Mouse (Mus musculus) gastrocnemius, adult 8-10 months (tissue): ENCODE data around the gene B230307C23Rik. TPM values are rescaled to one million over a fixed set of nuclear protein-coding genes. Genes with fewer than 3 reads are reported as not detected.
"Not testable (repeated sequence)": the region's sequence is repeated elsewhere in the genome, so short reads cannot be mapped to it uniquely, and the experiment has no call there.

Source experiments
- DNase-seq, 2 experiments: peaks; one replicate each; pipeline ENCODE4 v3.0.0; 2022; ENCODE audit warnings: low spot score in 2 of 2
- total RNA-seq, 4 experiments: library from RNA; stranded (reverse); gene quantifications; 2 replicates each; pipeline ENCODE4 v1.2.4; 2022

B230307C23Rik gene
- total RNA-seq: 1 to 10 TPM; 4.6 to 10.0 (median 8.4) TPM

DNA sequence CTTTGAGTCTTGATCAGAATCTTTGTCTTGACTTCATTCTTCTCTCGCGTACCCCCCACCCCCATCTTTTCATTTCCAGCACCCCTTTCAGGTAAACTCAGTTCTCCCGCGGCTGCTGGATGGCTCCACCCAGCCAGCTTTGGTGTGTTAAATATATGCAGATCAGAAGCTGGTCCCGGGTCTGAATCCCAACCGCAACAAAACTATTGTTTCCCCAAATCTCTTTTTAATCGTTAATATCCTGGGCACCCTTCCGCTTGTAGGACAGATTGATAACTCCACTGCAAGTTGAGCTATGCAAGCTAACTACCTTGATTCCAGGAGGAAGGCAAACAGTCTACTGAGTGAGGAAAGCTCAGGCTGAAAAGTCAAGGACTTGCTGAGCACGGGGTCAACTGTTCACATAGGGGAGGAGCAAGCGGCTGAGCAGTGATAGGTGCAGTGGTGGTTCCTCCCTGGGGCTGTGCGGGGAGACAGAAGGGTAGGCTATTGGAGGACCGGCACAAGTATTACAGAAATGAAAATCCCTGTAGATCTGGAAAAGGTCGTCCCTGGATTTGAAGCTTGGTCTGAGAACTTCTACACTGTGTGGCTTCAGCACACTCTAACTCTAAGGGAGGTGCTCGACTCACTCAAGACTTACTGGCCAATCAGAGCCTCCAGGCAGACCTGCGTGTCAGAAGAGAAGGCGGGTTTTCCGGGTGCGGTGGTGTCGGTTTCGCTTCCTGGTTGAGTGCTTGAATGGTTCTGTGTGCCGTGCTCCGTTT, at the start of gene B230307C23Rik:
Gene B230307C23Rik (plus strand): TSS at position 700 of the 767 bp plus-strand sequence.
- DNase-seq: peak; percentile 65 to 72

DNA sequence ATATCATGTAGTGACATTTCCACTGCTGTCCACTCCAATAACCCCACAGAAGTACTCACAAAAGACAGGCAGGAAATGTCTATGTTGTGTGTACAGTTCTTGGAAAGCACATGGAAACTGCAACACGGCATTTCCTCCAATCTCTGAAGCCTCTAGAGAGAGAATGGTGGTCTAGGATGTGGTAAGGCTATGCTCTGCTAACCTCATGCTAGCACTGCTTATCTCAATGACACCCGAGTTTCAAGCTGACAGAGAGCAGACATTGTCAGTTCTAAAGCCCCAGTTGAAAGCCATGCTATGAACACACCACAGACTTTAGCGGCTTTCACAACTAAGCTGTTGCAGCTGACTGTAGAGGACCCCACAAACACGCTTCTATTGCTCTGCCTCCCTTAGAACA, 48.3 kb upstream of the B230307C23Rik start:
- DNase-seq: no peak

DNA sequence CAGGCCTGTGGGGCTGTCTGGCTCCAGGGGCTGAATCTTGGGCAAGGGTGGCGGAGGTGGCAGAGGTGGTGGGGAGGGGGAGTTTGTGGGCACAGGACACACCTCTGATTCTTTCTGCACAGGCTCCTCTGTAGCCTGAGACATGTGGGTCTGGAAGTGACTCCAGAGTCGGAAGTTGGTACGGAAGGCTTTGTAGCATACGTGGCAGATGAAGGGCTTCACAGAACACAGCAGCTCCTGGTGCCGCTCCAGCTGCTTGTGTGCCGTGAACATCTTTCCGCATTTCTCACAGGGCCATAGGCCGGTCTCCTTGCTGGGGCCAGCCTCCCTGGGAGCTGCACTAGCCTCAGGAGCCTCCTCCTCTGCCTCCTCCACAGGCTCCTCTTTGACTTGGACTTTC, 47.1 kb upstream of the B230307C23Rik start:
- no peak for DNase-seq

DNA sequence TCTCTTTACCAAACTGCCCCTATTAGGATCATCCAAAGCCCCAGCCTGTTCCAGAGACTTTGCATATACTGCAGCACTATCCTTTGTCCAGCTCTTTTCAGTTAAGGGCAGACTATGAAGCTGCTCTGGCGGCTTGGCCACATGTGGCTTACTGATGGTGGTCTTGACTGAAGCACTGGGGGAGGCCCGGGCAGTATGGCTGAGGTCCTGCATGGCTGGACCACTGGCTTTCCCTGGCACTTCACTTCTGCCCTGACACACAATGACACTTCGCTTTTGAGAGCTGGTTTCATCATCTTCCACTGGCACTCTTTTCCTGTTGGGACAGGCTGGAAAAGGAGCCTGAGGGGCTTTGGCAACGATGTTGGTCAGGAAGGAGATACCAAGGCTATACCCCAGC, 44.7 kb upstream of the B230307C23Rik start:
- no peak for DNase-seq

DNA sequence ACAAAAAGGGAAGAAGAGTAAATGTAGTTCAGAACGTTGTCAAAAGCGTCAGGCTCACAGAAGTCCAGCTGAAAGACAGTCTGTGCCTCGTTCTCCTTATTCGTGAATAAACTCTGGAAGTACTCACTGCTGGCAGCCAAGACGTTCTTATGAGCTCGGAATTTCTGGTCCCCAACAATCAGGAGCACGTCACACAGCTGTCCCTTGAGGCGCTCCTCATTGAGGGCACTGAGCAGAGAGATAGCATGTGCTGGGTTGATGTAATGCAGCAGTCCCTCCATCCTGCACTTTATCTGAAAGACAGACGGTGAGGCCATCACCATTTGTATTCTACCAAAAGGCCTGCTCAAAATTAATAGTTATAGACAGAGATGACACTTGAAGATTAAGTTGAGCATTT, 44.3 kb upstream of the B230307C23Rik start:
- no peak for DNase-seq

DNA sequence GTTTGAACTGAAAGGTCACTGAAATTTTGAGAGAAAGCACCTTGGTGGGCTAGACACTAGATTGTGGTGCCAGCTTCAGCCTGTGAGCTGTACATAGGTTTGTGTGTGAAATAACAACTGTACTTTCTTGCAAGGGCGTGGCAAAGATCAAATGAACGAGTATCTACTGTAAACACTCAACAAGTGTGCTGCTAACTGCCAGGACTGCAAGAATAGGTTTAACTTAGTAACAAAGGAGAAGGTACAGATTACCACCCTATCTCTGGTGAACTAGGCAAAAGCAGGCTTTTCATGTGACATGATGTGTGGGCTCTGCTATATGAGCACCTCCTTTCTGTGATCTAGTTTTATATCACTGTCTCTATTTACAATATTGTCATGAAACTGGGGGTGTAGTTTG, 43.8 kb upstream of the B230307C23Rik start:
- DNase-seq: no peak

DNA sequence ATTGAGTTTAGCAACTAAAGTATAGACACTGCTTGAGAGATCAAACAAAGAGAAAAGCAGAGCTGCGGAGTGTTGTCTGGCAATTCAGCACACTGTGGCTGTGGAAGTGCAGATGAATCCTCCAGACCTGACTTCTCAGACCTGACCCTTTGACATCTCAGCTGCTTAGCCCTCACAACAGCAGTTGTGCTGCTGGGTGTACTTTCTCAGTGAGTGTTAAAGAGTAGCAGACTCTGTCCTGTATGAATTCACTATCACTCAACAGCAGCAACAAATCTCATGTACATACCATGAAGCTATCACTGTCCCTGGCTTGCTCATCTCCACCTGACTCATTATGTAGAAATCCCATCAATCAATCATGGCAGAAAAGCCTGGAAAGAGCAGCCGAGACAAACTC, 41.1 kb upstream of the B230307C23Rik start:
- DNase-seq: no peak

DNA sequence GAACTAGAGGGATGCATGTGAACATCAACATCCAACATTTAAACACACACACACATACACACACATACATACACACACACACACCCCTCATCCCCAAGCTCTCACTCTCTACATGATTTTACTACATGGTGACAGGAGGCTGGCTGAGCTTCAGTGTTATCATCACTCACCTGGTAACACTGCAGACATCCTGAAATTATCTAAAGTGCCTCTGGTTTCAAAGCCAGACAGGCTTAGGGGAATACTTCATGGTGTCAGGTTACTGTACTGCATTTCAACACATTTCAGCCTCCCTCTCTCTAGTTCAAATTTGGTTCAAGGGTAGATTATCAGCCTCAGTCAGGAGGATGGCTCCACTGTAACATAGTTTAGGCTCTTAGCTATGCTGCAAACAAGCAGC, 39.5 kb upstream of the B230307C23Rik start:
- DNase-seq: no peak

DNA sequence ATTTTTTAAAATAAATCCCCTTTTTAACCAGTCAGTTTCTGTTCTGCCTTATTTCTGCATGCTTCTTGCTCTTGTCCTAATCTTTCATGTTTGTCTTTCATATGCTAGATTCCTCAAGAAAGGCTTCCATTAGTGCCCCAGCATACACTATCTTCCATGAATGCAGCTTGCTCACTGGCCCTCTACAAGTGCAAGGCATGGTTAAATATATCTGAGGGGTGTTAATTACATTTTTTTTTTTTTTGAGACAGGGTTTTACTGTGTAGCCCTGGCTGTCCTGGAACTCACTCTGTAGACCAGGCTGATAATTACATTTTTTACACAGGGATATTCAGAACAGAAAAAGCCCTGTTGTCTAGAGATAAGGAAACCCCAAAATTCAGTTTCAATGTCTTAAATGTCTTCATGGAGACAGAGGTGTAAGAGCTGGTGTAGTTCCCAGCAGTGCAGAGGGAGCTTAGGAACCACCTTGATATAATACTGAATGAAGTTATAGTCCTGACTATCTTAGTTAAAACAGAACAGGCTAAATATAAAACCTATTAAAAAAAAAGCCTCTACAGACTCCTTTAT, 38.6 kb upstream of the B230307C23Rik start:
- DNase-seq: no peak

DNA sequence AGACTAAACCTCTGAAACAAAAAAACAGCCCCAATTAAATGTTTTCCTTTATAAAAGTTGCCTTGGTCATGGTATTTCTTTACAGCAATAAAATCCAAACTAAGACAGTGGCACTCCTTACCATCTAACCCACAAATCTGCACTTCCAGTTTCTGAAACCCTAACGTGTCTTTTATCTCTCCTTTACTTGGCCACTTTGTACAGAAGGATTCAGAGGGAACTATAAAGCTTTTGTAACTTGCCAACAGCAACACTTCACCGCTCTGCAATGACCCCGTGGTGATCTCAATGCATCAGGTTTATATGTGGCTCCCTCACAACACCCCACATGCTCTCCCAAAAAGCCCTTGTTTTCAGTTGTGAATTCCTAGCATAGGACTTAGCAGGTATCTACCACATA, 36.8 kb upstream of the B230307C23Rik start:
- DNase-seq: no peak

DNA sequence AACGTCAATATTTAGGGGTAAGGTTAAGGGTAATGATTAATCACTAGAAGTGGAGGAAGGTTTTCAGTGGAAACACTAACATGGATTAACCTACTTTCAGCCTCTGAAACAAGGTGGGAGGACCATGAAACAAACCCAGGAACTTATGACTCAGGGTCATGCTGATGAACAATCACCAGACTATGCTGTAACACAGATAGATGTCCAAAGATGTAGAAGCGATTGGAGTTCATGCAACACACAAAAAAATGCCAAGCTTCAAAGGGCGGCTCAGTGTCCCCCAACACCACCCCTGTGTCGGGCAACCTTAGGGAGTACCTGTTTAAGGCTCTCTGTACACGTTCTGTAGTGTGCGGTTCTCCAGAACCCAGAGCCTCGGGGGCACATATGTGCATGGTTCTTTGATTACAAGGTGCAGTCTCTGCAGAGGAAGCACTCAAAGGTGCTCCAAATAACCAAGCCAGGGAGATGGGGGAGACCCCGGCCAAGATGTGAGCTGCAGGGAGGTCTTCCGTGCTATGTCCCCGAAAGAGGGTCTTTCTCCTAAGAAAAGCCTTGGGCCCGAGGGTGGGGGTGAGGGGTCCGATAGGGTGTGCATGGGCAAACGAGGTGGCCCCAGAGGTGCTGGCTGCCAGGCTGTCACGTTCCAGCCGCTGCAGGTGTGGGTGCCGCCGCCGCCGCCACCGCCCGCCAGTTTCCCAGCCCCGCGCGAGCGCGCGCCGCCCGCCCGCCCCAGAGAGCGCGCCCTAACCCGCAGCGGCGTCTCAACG, 35.5 kb upstream of the B230307C23Rik start:
- no peak for DNase-seq

DNA sequence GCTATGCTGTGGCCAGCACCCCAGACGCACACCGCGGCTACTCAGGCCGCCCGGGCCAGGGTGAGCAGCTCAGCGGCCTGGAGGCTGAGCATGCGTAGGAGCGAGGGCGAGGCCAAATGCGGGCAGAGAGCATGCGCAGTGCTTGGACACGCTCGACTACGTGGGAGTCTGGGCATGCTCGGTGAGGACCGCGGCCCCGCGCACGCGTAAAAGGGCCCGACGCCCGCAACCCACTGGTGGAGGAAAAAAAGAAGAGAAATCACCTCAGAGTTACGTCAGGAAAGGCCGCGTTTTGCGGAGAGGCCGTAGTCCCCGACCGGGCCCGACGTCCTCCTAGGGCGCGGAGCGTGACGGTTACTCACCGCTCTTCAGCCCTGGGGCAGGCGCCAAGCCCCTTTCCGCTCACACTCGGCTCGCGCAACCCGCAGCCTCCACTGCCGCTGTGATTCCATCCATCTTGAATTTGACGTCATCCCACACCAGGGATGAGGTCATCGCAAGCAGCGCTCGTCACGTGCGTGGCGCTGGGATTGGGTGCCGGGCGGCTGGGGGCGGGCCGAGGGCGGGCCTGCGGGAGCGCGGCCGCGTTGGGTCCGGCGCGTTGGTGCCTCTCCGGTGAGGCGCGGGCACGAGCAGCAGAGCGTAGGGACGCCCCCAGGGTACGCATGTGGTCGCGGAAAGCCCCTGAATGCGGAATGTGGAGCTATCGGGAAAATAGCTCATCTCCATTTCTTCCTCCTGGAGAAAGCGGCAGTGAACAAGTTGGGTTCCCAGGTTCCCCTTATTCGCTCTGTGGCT, 34.8 kb upstream of the B230307C23Rik start, which contains the start of the genes C2cd2 and Zbtb21:
Gene C2cd2 (minus strand): TSS at position 448 of the 798 bp plus-strand sequence.
Gene Zbtb21 (minus strand): TSS at position 472 of the 798 bp plus-strand sequence.
- peak; percentile 94 to 95 for DNase-seq

DNA sequence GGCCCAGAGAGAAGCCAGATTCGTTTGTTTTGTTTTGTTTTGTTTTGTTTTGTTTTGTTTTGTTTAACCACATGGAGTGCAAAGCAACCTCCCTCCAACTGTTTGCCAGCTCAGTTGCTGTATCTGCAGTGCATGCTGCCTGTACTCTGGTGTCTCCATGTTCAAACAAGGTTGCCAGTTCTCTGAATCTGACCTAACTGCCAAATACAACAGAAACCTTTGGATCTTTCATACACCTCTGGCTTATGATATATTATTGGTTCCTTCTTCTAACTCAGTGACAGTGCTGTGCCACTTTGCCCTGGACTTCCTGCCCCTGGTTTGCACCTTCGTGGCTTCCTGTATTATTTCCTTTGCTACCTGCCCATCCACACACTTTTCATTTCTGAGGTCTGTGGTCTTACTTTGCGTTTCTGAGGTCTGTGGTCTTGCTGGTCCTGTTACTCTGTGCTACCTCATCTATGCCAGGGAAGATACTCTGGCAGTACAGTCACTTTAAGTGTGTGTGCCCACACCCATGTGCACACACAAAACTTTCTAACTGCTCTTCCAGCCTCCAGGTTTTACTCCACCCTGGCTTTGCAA, 33.1 kb upstream of the B230307C23Rik start:
- DNase-seq: no peak

DNA sequence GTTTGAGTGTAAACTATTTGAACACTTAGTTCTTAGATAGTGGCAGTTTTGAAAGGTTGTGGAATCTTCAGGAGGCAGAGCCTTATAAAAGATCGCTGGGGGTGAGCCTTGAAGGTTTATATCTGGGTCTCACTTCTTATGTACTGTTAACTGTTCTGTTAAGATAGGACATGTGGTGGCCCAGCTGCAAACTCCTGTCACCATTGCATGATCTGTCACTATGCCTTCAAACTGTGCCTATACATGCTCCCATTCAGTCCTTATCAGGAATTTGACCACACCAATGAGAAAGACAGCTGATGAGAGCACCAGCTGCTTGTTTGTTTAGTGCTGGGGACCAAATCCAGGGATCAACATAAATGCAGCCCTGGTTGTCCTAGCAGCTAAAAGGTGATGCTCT, 19.8 kb upstream of the B230307C23Rik start:
- DNase-seq: no peak

DNA sequence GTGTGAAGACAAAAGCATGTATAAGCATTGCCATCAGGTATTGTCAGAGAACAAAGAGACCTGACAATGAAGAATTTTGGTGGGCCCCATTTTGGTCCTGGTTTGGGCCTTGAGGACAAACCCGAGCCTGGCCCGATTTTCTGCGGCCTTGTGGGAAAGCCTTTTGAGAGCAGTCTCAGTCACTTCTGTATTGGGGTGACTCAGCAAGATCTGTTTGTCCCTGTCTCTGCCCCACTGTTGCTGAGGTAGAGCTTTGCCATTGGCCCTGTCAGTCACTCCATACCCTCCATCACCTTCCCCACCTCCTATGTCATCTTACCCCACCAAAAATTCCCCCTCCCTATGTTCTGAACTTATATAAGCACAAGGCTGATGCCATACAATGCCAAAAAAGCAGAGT, 19.4 kb upstream of the B230307C23Rik start:
- DNase-seq: no peak

DNA sequence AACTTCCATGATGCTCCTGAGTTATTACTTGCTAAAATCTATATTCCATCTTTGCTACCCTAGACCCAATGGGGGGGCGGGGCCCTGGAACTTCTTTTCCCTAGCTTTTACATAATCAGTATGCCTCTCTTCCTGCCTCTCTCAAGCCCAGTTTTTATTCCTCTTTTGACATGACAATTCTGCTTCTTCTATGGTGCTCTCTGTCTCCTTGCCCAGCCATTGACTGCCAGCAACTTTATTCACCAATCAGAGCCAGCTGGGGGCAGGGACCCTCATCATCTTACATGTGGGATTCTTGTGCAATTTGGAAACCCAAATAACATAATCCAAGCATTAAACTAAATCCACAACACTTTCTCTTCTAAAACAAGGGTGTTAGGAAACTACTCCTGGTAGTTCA, 15.8 kb upstream of the B230307C23Rik start:
- DNase-seq: no peak

DNA sequence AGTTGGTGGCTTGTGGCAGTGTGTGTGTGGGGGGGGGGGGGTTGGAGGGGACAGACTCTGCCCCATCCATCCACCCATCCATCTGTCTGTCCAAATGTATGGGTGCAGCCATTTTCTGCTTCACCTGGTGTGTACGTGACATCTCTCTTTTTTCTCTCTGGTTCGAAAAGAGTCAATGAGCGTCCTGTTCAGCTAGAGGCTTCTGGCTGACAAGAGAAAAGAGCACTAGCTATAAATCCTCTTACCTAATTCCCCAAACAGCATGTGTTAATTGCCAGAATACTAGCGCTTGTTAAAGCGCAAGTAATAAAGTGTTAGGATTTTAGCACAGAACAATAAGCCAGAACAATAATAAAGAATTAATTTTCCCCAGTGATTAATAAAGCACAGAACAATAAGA, 12.5 kb upstream of the B230307C23Rik start:
- no peak for DNase-seq

DNA sequence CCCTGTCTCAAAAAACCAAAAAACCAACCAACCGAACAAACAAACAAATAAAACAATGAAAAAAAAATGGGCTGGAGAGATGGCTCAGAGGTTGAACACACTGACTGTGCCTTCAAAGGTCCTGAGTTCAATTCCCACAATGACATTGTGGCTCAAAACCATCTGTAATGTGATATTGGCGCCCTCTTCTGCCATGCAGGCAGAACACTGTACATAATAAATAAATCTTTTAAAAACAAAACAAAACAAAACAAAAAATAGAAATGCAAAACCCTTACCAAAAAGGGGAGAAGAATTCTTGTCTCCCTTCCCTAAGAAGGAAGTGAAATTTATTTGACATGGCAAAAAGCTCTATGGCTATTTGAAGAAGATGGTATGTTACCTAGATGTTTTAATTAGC, 5.6 kb upstream of the B230307C23Rik start:
- no peak for DNase-seq

DNA sequence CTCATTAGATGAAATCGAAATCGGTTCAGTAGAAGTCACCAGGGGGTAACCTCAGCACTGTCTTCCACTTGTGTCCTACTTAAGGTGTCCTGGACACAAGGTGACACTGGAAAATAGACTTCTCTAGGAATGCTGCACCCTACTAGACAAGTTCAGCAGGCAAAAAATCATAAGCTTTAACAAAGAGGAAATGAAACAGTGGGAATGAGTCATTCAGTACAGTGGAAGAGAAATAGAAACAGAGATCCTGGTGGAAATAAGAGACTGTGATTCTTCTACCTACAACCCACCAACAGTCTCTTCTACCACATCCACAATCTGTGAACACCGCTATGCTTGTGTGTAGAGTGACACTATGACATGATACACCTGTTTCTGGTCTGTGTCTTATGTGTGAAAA, 4.6 kb upstream of the B230307C23Rik start:
- DNase-seq: not testable (repeated sequence)

DNA sequence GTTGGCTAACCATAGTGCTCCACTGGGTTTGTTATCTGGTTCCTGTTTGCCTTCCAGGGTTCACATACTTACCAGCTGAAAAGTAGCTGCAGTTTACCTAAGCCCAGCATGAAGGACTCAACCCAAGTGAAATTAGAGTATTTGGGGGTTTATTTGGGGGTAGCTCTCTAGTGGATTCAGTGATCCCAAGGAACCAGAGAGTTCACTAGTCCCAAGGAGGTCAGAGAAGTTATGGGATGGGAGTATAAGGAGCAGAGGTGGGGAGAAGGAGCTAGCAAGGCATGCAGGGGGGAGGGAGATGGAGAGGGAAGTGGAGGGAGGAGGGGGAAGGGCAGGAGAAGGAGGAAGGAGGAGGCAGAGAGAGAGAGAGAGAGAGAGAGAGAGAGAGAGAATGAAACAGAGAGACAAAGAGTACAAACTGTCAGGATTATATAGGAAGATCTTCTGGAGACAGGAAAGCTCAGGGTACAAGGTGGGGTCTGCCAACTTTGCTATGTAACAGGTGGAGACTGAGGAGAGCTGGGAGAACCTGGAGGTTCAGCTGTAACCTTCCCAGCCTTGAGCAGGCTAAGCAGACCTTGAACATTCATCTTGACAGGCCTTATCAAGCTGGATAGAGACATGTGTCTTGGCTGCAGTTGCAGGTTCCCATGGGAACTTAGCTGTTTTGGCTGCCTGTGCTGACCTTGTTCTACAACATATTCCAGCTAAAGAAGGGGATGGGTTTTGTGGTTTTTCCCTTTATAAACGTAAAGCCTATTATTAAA, 1.1 kb upstream of the B230307C23Rik start:
- DNase-seq: no peak
